Mouse (Mus musculus): ENCODE results near the gene Hoga1. TPM values are rescaled to one million over a fixed set of nuclear protein-coding genes. Genes with fewer than 3 reads are reported as not detected.
"Not testable (repeated sequence)": the region's sequence is repeated elsewhere in the genome, so short reads cannot be mapped to it uniquely, and the experiment has no call there.

The Hoga1 gene
- total RNA-seq, 1 experiment from 2014 or later: not detected

- ATAC-seq (replicated peaks; ENCODE audit: insufficient number of reproducible peaks, low FRiP score, low TSS enrichment, poor library complexity, severe bottlenecking): no peak
Observed at GRCm38 (mm10) chr19:42056719-42057409, 11.5 kb downstream of the Hoga1 start.

GRCm38 (mm10) chr19:42058426-42058825 lies 13.0 kb downstream of the Hoga1 start:
- no peak for ATAC-seq (replicated peaks; ENCODE audit: insufficient number of reproducible peaks, low FRiP score, low TSS enrichment, poor library complexity, severe bottlenecking)

GRCm38 (mm10) chr19:42061443-42061842 lies 16.0 kb downstream of the Hoga1 start:
- ATAC-seq (replicated peaks; ENCODE audit: insufficient number of reproducible peaks, low FRiP score, low TSS enrichment, poor library complexity, severe bottlenecking): no peak

- no peak for ATAC-seq (replicated peaks; ENCODE audit: insufficient number of reproducible peaks, low FRiP score, low TSS enrichment, poor library complexity, severe bottlenecking)
Observed at GRCm38 (mm10) chr19:42068441-42069240, 23.2 kb downstream of the Hoga1 start.

GRCm38 (mm10) chr19:42069241-42069525 lies 23.8 kb downstream of the Hoga1 start:
- ATAC-seq (replicated peaks; ENCODE audit: insufficient number of reproducible peaks, low FRiP score, low TSS enrichment, poor library complexity, severe bottlenecking): no peak

- no peak for ATAC-seq (replicated peaks; ENCODE audit: insufficient number of reproducible peaks, low FRiP score, low TSS enrichment, poor library complexity, severe bottlenecking)
Observed at GRCm38 (mm10) chr19:42071221-42071620, 25.8 kb downstream of the Hoga1 start.

GRCm38 (mm10) chr19:42071886-42072608 lies 26.6 kb downstream of the Hoga1 start:
- ATAC-seq (replicated peaks; ENCODE audit: insufficient number of reproducible peaks, low FRiP score, low TSS enrichment, poor library complexity, severe bottlenecking): no peak

- ATAC-seq (replicated peaks; ENCODE audit: insufficient number of reproducible peaks, low FRiP score, low TSS enrichment, poor library complexity, severe bottlenecking): no peak
Observed at GRCm38 (mm10) chr19:42072802-42073201, 27.4 kb downstream of the Hoga1 start.

GRCm38 (mm10) chr19:42075051-42075450 lies 29.6 kb downstream of the Hoga1 start:
- no peak for ATAC-seq (replicated peaks; ENCODE audit: insufficient number of reproducible peaks, low FRiP score, low TSS enrichment, poor library complexity, severe bottlenecking)

GRCm38 (mm10) chr19:42075992-42076391 lies 30.6 kb downstream of the Hoga1 start:
- ATAC-seq (replicated peaks; ENCODE audit: insufficient number of reproducible peaks, low FRiP score, low TSS enrichment, poor library complexity, severe bottlenecking): no peak

- ATAC-seq (replicated peaks; ENCODE audit: insufficient number of reproducible peaks, low FRiP score, low TSS enrichment, poor library complexity, severe bottlenecking): no peak
Observed at GRCm38 (mm10) chr19:42078566-42078965, 33.2 kb downstream of the Hoga1 start.

- no peak for ATAC-seq (replicated peaks; ENCODE audit: insufficient number of reproducible peaks, low FRiP score, low TSS enrichment, poor library complexity, severe bottlenecking)
Observed at GRCm38 (mm10) chr19:42079006-42079405, 33.6 kb downstream of the Hoga1 start.

GRCm38 (mm10) chr19:42079950-42080349 lies 34.5 kb downstream of the Hoga1 start:
- no peak for ATAC-seq (replicated peaks; ENCODE audit: insufficient number of reproducible peaks, low FRiP score, low TSS enrichment, poor library complexity, severe bottlenecking)

- ATAC-seq (replicated peaks; ENCODE audit: insufficient number of reproducible peaks, low FRiP score, low TSS enrichment, poor library complexity, severe bottlenecking): no peak
Observed at GRCm38 (mm10) chr19:42080469-42080868, 35.1 kb downstream of the Hoga1 start.

GRCm38 (mm10) chr19:42081613-42082012 lies 36.2 kb downstream of the Hoga1 start:
- ATAC-seq (replicated peaks; ENCODE audit: insufficient number of reproducible peaks, low FRiP score, low TSS enrichment, poor library complexity, severe bottlenecking): not testable (repeated sequence)

GRCm38 (mm10) chr19:42085690-42086089 lies 40.3 kb downstream of the Hoga1 start:
- no peak for ATAC-seq (replicated peaks; ENCODE audit: insufficient number of reproducible peaks, low FRiP score, low TSS enrichment, poor library complexity, severe bottlenecking)

- no peak for ATAC-seq (replicated peaks; ENCODE audit: insufficient number of reproducible peaks, low FRiP score, low TSS enrichment, poor library complexity, severe bottlenecking)
Observed at GRCm38 (mm10) chr19:42086166-42086565, 40.8 kb downstream of the Hoga1 start, which contains the start of gene Morn4. TSS of gene Morn4 (minus strand) at chr19:42086357.

GRCm38 (mm10) chr19:42089103-42089747 lies 43.8 kb downstream of the Hoga1 start:
- peak; percentile 59 for ATAC-seq (replicated peaks; ENCODE audit: insufficient number of reproducible peaks, low FRiP score, low TSS enrichment, poor library complexity, severe bottlenecking)
